Mouse (Mus musculus): ENCODE results near the gene Rnase11.
A peak's percentile ranks its signal among the peaks of the same experiment; 100 is the strongest.

DNA sequence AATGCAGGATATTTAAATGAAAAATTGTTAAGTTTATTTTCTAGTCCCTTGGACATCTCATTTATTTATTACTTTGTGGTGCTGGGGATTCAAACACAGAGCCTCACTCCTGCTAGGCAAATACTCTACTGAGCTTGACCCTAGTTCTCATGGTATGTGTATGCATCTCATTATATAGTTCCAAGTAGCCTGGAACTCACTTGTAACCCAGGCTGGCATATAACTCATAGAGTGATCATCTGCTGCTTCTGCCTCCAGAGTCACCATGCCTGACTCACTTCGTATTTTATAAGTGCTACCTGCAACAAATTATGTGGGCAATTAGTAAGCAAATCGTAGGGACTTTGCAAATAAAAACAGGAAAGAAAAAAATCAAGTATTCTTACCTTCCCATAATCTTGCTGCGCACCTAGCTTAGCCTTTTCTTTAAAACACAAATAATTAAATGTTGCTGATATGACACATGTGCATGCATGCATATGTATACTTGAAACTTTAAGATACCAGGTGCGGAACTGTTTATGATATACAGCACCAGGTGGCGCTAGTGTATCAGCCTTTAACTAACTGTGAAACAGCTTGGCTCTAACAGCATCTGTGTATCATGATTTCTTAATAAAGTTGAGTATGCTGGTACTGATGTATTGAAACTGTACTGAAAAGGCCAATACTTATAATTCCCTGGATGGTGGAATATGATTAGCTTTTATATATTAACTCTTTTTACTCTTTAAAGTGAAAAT is 23.4 kb downstream of the Rnase11 start:
- TF ChIP-seq CTCF (IDR thresholded peaks at IDR 0.05; ENCODE audit: borderline replicate concordance, extremely low read depth, insufficient read depth, insufficient read length), result peak; percentile 67
- no peak for TF ChIP-seq POLR2A (IDR thresholded peaks at IDR 0.05; ENCODE audit: borderline replicate concordance, extremely low read depth, insufficient read depth, insufficient read length, poor library complexity, severe bottlenecking)

All from brain, embryonic 14.5 days (tissue).